Mouse (Mus musculus) MEL (cell line): Measurements from ENCODE around the gene Ryr1. TPM values are rescaled to one million over a fixed set of nuclear protein-coding genes. Genes with fewer than 3 reads are reported as not detected.
A peak's percentile ranks its signal among the peaks of the same experiment; 100 is the strongest.

ENCODE experiments used
- DNase-seq: peaks from one replicate; pipeline ENCODE4 v3.0.0; 2011; ENCODE audit warnings: low read depth, low spot score
- H3K27ac ChIP-seq: 2 replicates; pipeline ENCODE4 v1.5.1; 2012; ENCODE audit warnings: low read depth, mild to moderate bottlenecking, control low read depth, low read length, moderate library complexity; ENCODE audit not compliant: control insufficient read depth
- H3K27me3 ChIP-seq, 2 experiments: fragments of 150-350 bp in 1 of 2; sonication (generic) in 1 of 2; 2 replicates each; pipeline ENCODE4 v1.6.1; 2012; ENCODE audit warnings: low read length in 2 of 2, mild to moderate bottlenecking in 2 of 2, improper control_type of control experiment in 1 of 2, moderate library complexity in 1 of 2; ENCODE audit not compliant: insufficient read depth in 2 of 2, control insufficient read depth in 1 of 2
- H3K36me3 ChIP-seq, 2 experiments: 2 replicates each; pipeline ENCODE4 v1.6.1; 2012 to 2014; ENCODE audit warnings: low read length in 2 of 2, improper control_type of control experiment in 1 of 2, inconsistent platforms in 1 of 2, mild to moderate bottlenecking in 1 of 2; ENCODE audit not compliant: insufficient read depth in 2 of 2, control insufficient read depth in 1 of 2
- H3K4me1 ChIP-seq, 2 experiments: fragments of 150-350 bp in 1 of 2; sonication (generic) in 1 of 2; 2 replicates each; pipeline ENCODE4 v1.6.1; 2012; ENCODE audit warnings: low read length in 2 of 2, improper control_type of control experiment in 1 of 2, mild to moderate bottlenecking in 1 of 2; ENCODE audit not compliant: insufficient read depth in 2 of 2, control insufficient read depth in 1 of 2
- H3K4me3 ChIP-seq, 2 experiments: fragments of 150-350 bp in 1 of 2; sonication (generic) in 1 of 2; 2 replicates each; pipeline ENCODE4 v1.5.1; 2012; ENCODE audit warnings: low read depth in 2 of 2, low read length in 2 of 2, mild to moderate bottlenecking in 2 of 2, moderate library complexity in 2 of 2, control low read depth in 1 of 2, improper control_type of control experiment in 1 of 2; ENCODE audit not compliant: control insufficient read depth in 1 of 2, insufficient read depth in 1 of 2
- H3K79me2 ChIP-seq: 2 replicates; pipeline ENCODE4 v1.6.1; 2012; ENCODE audit warnings: mild to moderate bottlenecking, low read length, moderate library complexity; ENCODE audit not compliant: control insufficient read depth, poor library complexity, insufficient read depth
- H3K9ac ChIP-seq: 2 replicates; pipeline ENCODE4 v1.6.1; 2012; ENCODE audit warnings: low read depth, mild to moderate bottlenecking, control low read depth, low read length, moderate library complexity; ENCODE audit not compliant: control insufficient read depth, poor library complexity, severe bottlenecking
- H3K9me3 ChIP-seq: fragments of 150-350 bp; sonication (generic); replicated peaks from 2 replicates; pipeline ENCODE4 v1.6.1; 2012; ENCODE audit warnings: mild to moderate bottlenecking, low read length, improper control_type of control experiment, moderate library complexity; ENCODE audit not compliant: insufficient read depth
- BHLHE40 ChIP-seq: IDR thresholded peaks from 2 replicates; pipeline ENCODE4 v1.6.1; 2012; ENCODE audit warnings: low read depth, mild to moderate bottlenecking, inconsistent platforms, low read length, improper control_type of control experiment, borderline replicate concordance
- CHD2 ChIP-seq: IDR thresholded peaks from 2 replicates; pipeline ENCODE4 v1.6.1; 2011; ENCODE audit warnings: low read length, improper control_type of control experiment
- CTCF ChIP-seq, 3 experiments: IDR thresholded peaks in 2 of 3; conservative IDR thresholded peaks in 1 of 3; 2 replicates each; pipeline ENCODE4 v1.5.1; 2011 to 2012; ENCODE audit warnings: low read length in 3 of 3, low read depth in 2 of 3, mild to moderate bottlenecking in 2 of 3, improper control_type of control experiment in 1 of 3, inconsistent platforms in 1 of 3, mixed read lengths in 1 of 3, moderate library complexity in 1 of 3; ENCODE audit not compliant: control insufficient read depth in 1 of 3, insufficient read depth in 1 of 3, poor library complexity in 1 of 3, severe bottlenecking in 1 of 3
- HCFC1 ChIP-seq: IDR thresholded peaks from 2 replicates; pipeline ENCODE4 v1.6.1; 2012; ENCODE audit warnings: low read depth, mild to moderate bottlenecking, inconsistent platforms, low read length, improper control_type of control experiment, moderate library complexity
- JUND ChIP-seq: IDR thresholded peaks from 2 replicates; pipeline ENCODE4 v1.6.1; 2011; ENCODE audit warnings: low read depth, mild to moderate bottlenecking, improper control_type of control experiment, low read length
- MAFK ChIP-seq: IDR thresholded peaks from 2 replicates; pipeline ENCODE4 v1.6.1; 2011; ENCODE audit warnings: low read depth, mild to moderate bottlenecking, low read length, improper control_type of control experiment, borderline replicate concordance
- MAX ChIP-seq: IDR thresholded peaks from 2 replicates; pipeline ENCODE4 v1.6.1; 2011; ENCODE audit warnings: low read length, improper control_type of control experiment
- MAZ ChIP-seq: IDR thresholded peaks from 2 replicates; pipeline ENCODE4 v1.6.1; 2012; ENCODE audit warnings: low read depth, mild to moderate bottlenecking, inconsistent platforms, low read length, improper control_type of control experiment
- MEF2A ChIP-seq: IDR thresholded peaks from 2 replicates; pipeline ENCODE4 v1.6.1; 2014; ENCODE audit warnings: low read depth, mild to moderate bottlenecking, inconsistent platforms, low read length, improper control_type of control experiment; ENCODE audit not compliant: poor library complexity, insufficient replicate concordance, severe bottlenecking; ENCODE audit errors: extremely low read depth
- MXI1 ChIP-seq: IDR thresholded peaks from 2 replicates; pipeline ENCODE4 v1.6.1; 2011; ENCODE audit warnings: mild to moderate bottlenecking, low read depth, low read length, improper control_type of control experiment
- MYB ChIP-seq: IDR thresholded peaks from 2 replicates; pipeline ENCODE4 v1.6.1; 2011; ENCODE audit warnings: mild to moderate bottlenecking, low read depth, low read length, improper control_type of control experiment
- MYC ChIP-seq: IDR thresholded peaks from 2 replicates; pipeline ENCODE4 v1.6.1; 2011; ENCODE audit warnings: low read depth, mild to moderate bottlenecking, low read length, improper control_type of control experiment, moderate library complexity
- NRF1 ChIP-seq: IDR thresholded peaks from 2 replicates; pipeline ENCODE4 v1.6.1; 2014; ENCODE audit warnings: low read depth, mild to moderate bottlenecking, inconsistent platforms, low read length, improper control_type of control experiment, moderate library complexity; ENCODE audit not compliant: poor library complexity, insufficient read depth, severe bottlenecking
- RAD21 ChIP-seq: IDR thresholded peaks from 2 replicates; pipeline ENCODE4 v1.6.1; 2011; ENCODE audit warnings: mild to moderate bottlenecking, low read depth, low read length, improper control_type of control experiment
- RCOR1 ChIP-seq: IDR thresholded peaks from 2 replicates; pipeline ENCODE4 v1.6.1; 2012; ENCODE audit warnings: low read depth, mild to moderate bottlenecking, inconsistent platforms, low read length, improper control_type of control experiment
- SIN3A ChIP-seq: IDR thresholded peaks from 2 replicates; pipeline ENCODE4 v1.6.1; 2012; ENCODE audit warnings: low read length, improper control_type of control experiment, inconsistent platforms
- SMC3 ChIP-seq: IDR thresholded peaks from 2 replicates; pipeline ENCODE4 v1.6.1; 2011; ENCODE audit warnings: low read depth, low read length, improper control_type of control experiment
- TBP ChIP-seq: IDR thresholded peaks from 2 replicates; pipeline ENCODE4 v1.8.0; 2011; ENCODE audit warnings: low read depth, low read length, improper control_type of control experiment
- TCF12 ChIP-seq: IDR thresholded peaks from 2 replicates; pipeline ENCODE4 v1.6.1; 2014; ENCODE audit warnings: low read depth, mild to moderate bottlenecking, inconsistent platforms, low read length, improper control_type of control experiment, moderate library complexity
- USF1 ChIP-seq: IDR thresholded peaks from 2 replicates; pipeline ENCODE4 v1.6.1; 2014; ENCODE audit warnings: low read depth, mild to moderate bottlenecking, inconsistent platforms, low read length, improper control_type of control experiment, moderate library complexity
- USF2 ChIP-seq, 2 experiments: IDR thresholded peaks; 2 replicates each; pipeline ENCODE4 v1.6.1; 2011 to 2012; ENCODE audit warnings: improper control_type of control experiment in 2 of 2, low read length in 2 of 2, borderline replicate concordance in 1 of 2, inconsistent platforms in 1 of 2, low read depth in 1 of 2, mild to moderate bottlenecking in 1 of 2; ENCODE audit not compliant: insufficient read depth in 1 of 2
- ZC3H11A ChIP-seq: IDR thresholded peaks from 2 replicates; pipeline ENCODE4 v1.6.1; 2012; ENCODE audit warnings: low read depth, mild to moderate bottlenecking, inconsistent platforms, low read length, improper control_type of control experiment
- ZKSCAN1 ChIP-seq: IDR thresholded peaks from 2 replicates; pipeline ENCODE4 v1.6.1; 2012; ENCODE audit warnings: low read depth, mild to moderate bottlenecking, inconsistent platforms, low read length, improper control_type of control experiment, moderate library complexity
- polyA plus RNA-seq, 2 experiments: library from polyadenylated mRNA; stranded (reverse) in 1 of 2; unstranded in 1 of 2; fragments of >175 nt in 1 of 2; fragments of >200 nt in 1 of 2; gene quantifications; 2 replicates each; pipeline versions ENCODE4 v1.2.1 to v1.2.4; 2012; ENCODE audit warnings: low replicate concordance in 2 of 2, low read depth in 1 of 2; ENCODE audit not compliant: insufficient read length in 2 of 2, insufficient read depth in 1 of 2, missing spikeins in 1 of 2
- total RNA-seq: library from RNA; depleted of rRNA; stranded (reverse); fragments of 300-350 nt; gene quantifications from 2 replicates; pipeline ENCODE4 v1.2.3, GENCODE M21; 2012

Ryr1 gene
- total and polyA plus RNA-seq, 3 experiments = 0.27 to 0.54 TPM; not detected in 1

- peak; percentile 87 for DNase-seq
- TF ChIP-seq USF1 (peak; percentile 86), MAX (peak; percentile 99), MEF2A (no peak), BHLHE40 (peak; percentile 56; the same call in 1 of the 2 replicates), MAZ (peak; percentile 61; the same call in 1 of the 2 replicates), USF2 (IDR thresholded peaks at IDR 0.05; ENCODE audit: borderline replicate concordance in 1 of 2, insufficient read depth in 1 of 2, low read depth in 1 of 2, low read length in 2 of 2) (no peak), CTCF (IDR thresholded peaks at IDR 0.05 in 2 of 3, conservative IDR thresholded peaks at IDR 0.05 in 1 of 3; ENCODE audit: control insufficient read depth in 1 of 3, insufficient read depth in 1 of 3, low read depth in 2 of 3, low read length in 3 of 3, poor library complexity in 1 of 3, severe bottlenecking in 1 of 3) (peak; percentile 73 to 95 (median 94)), HCFC1 (peak; percentile 17; the same call in 1 of the 2 replicates), SIN3A (peak; percentile 98), TBP (no peak), TCF12 (0 out of 2 replicates have a peak, but pooled peaks have one; percentile 10), RAD21 (peak; percentile 94), MYC (peak; percentile 99), JUND (no peak), CHD2 (no peak), ZKSCAN1 (no peak), NRF1 (no peak), MXI1 (peak; percentile 99), SMC3 (peak; percentile 75), RCOR1 (no peak), MYB (no peak), ZC3H11A (peak; percentile 80), MAFK (no peak)
- no peaks in the 10 kb centered on the region; a peak in 1 of 4 replicates for H3K36me3 ChIP-seq
- 0 out of 2 replicates have a peak overlapping the region, but pooled peaks have one; percentile 20 for H3K9ac ChIP-seq
- H3K4me1 ChIP-seq = peaks cover 0 to 6% of the 10 kb centered on the region in 2 experiments; a peak in 1 of 4 replicates
- no peak overlapping the region for H3K27ac ChIP-seq
- no peak overlapping the region for H3K4me3 ChIP-seq
- H3K27me3 ChIP-seq = no peaks in the 10 kb centered on the region
- H3K9me3 ChIP-seq = no peaks in the 10 kb centered on the region
- H3K79me2 ChIP-seq = no peaks in the 10 kb centered on the region
Measured at GRCm38 (mm10) chr7:29126173-29126915, 1.4 kb upstream of the Ryr1 start.
